Mouse (Mus musculus) cerebellum, adult 9-10 months (tissue): Measurements from ENCODE around the gene Cox17.

Source experiments
- DNase-seq: peaks from one replicate; pipeline ENCODE4 v3.0.0; 2022

Cox17 gene

GRCm38 (mm10) chr16:38350361-38350855 is 3.6 kb downstream of the Cox17 start:
- no peak for DNase-seq

- no peak for DNase-seq
These were observed 4.1 kb downstream of the Cox17 start for GRCm38 (mm10) chr16:38350939-38351338.

- no peak for DNase-seq
These were observed 5.2 kb downstream of the Cox17 start for GRCm38 (mm10) chr16:38352031-38352430.

GRCm38 (mm10) chr16:38352851-38353250 is 6.1 kb downstream of the Cox17 start:
- DNase-seq = no peak

- no peak for DNase-seq
These were observed 6.9 kb downstream of the Cox17 start for GRCm38 (mm10) chr16:38353642-38354041.

- no peak for DNase-seq
These were observed 7.6 kb downstream of the Cox17 start for GRCm38 (mm10) chr16:38354185-38354913.

GRCm38 (mm10) chr16:38358256-38358812 is 11.5 kb downstream of the Cox17 start:
- DNase-seq = no peak

GRCm38 (mm10) chr16:38359241-38359640 is 12.4 kb downstream of the Cox17 start:
- DNase-seq = no peak

- no peak for DNase-seq
These were observed 13.1 kb downstream of the Cox17 start for GRCm38 (mm10) chr16:38359857-38360256.

GRCm38 (mm10) chr16:38360317-38360716 is 13.5 kb downstream of the Cox17 start:
- DNase-seq = no peak

GRCm38 (mm10) chr16:38361933-38362332 is 15.1 kb downstream of the Cox17 start, which contains the start of gene Popdc2:
TSS of gene Popdc2 (plus strand) at chr16:38362209.
- no peak for DNase-seq

- DNase-seq = no peak
These were observed 15.9 kb downstream of the Cox17 start for GRCm38 (mm10) chr16:38362493-38363255.

- DNase-seq = no peak
These were observed 16.4 kb downstream of the Cox17 start for GRCm38 (mm10) chr16:38363256-38363595.

GRCm38 (mm10) chr16:38363657-38364056 is 16.9 kb downstream of the Cox17 start:
- no peak for DNase-seq

GRCm38 (mm10) chr16:38365390-38365789 is 18.6 kb downstream of the Cox17 start:
- DNase-seq = no peak

GRCm38 (mm10) chr16:38366231-38366630 is 19.4 kb downstream of the Cox17 start:
- no peak for DNase-seq

GRCm38 (mm10) chr16:38368336-38368735 is 21.5 kb downstream of the Cox17 start:
- peak; percentile 40 for DNase-seq

GRCm38 (mm10) chr16:38369000-38369399 is 22.2 kb downstream of the Cox17 start:
- no peak for DNase-seq

- DNase-seq = no peak
These were observed 22.6 kb downstream of the Cox17 start for GRCm38 (mm10) chr16:38369431-38369830.

GRCm38 (mm10) chr16:38369992-38370484 is 23.2 kb downstream of the Cox17 start:
- no peak for DNase-seq

- no peak for DNase-seq
These were observed 24.0 kb downstream of the Cox17 start for GRCm38 (mm10) chr16:38370633-38371374.

- DNase-seq = no peak
These were observed 25.0 kb downstream of the Cox17 start for GRCm38 (mm10) chr16:38371705-38372296.
